Mouse (Mus musculus): ENCODE data around the gene Tecpr1. TPM values are rescaled to one million over a fixed set of nuclear protein-coding genes. Genes with fewer than 3 reads are reported as not detected.

Tecpr1 gene
- total RNA-seq, 2 experiments from 2014 or later: 86.2 to 93.0 TPM

Other genes with a start within 250 kb of the Tecpr1 start
- 10 to 100 TPM; 43.0 to 45.0 TPM for gene Ccz1, start 208.7 kb downstream of the Tecpr1 start, total RNA-seq (2021)
- gene Ocm, start 196.9 kb downstream of the Tecpr1 start, total RNA-seq (2021): 1 to 10 TPM; 2.2 to 3.8 TPM
- 100 to 1,000 TPM; 163 to 182 TPM for gene Lmtk2, start 123.2 kb downstream of the Tecpr1 start, total RNA-seq (2021)
- gene Bhlha15, start 33.3 kb downstream of the Tecpr1 start, total RNA-seq (2021): under 1 TPM; 0.22 to 0.43 TPM
- 10 to 100 TPM; 68.4 to 79.1 TPM for gene Bri3, start 20.8 kb upstream of the Tecpr1 start, total RNA-seq (2021)
- gene Baiap2l1, start 134.5 kb upstream of the Tecpr1 start, total RNA-seq (2021): under 1 TPM; 0.37 to 0.61 TPM

Measured in left cerebral cortex, postnatal 36 days (tissue).